ENCODE assay signal across 7 mouse cellular contexts in genomic region chr17:26345436-26345835, GRCm38 (mm10).
DNase-seq lines count a peak whose midpoint lies in the region; TF ChIP-seq lines count a peak whose summit lies in the region.
"Not testable (repeated sequence)": the region's sequence is repeated elsewhere in the genome, so short reads cannot be mapped to it uniquely, and the experiment has no call there.

No protein-coding gene starts in this region.

- not testable (repeated sequence) for H3K4me3 ChIP-seq in kidney, adult 2 months (ENCODE audit: insufficient read depth, low read depth, low read length); liver, adult 2 months (ENCODE audit: insufficient read depth, low read depth, low read length)

- H3K27me3 ChIP-seq in kidney, adult 2 months (replicated peaks; ENCODE audit: control insufficient read depth, insufficient read depth, low read length); liver, adult 2 months (ENCODE audit: control insufficient read depth, insufficient read depth, low read length): not testable (repeated sequence)

- not testable (repeated sequence) for H3K36me3 ChIP-seq in kidney, adult 2 months (ENCODE audit: control insufficient read depth, insufficient read depth, low read length); liver, adult 2 months (ENCODE audit: control insufficient read depth, insufficient read depth, low read length)

- not testable (repeated sequence) for H3K27ac ChIP-seq in kidney, adult 2 months (ENCODE audit: insufficient read depth, low read depth, low read length); liver, adult 2 months (replicated peaks; ENCODE audit: insufficient read depth, low read depth, low read length)

- TF ChIP-seq POLR2A in kidney, adult 2 months (IDR thresholded peaks at IDR 0.05; ENCODE audit: low read depth, low read length); liver, adult 2 months (IDR thresholded peaks at IDR 0.05; ENCODE audit: extremely low read depth, insufficient read depth, low read length): not testable (repeated sequence)

- not testable (repeated sequence) for H3K79me2 ChIP-seq in liver, adult 2 months (ENCODE audit: control insufficient read depth, insufficient read depth, low read length)

- 20% methylated on average over 7 of the region's 7 CpGs for WGBS in kidney, adult 2 months
- 61% methylated on average over 7 of the region's 7 CpGs for WGBS in liver, adult 2 months

- TF ChIP-seq CTCF in kidney, adult 2 months (conservative IDR thresholded peaks at IDR 0.05; ENCODE audit: insufficient read depth, insufficient read length, low read depth, low read length); liver, adult 2 months (IDR thresholded peaks at IDR 0.05; ENCODE audit: low read depth, low read length): not testable (repeated sequence)

- not testable (repeated sequence) for H3K4me1 ChIP-seq in kidney, adult 2 months (ENCODE audit: control insufficient read depth, insufficient read depth, low read length); liver, adult 2 months (ENCODE audit: control insufficient read depth, insufficient read depth, low read length)

- DNase-seq in kidney, adult 2 months = peak; percentile 77
- DNase-seq in kidney, adult 8-10 months = peak; percentile 50 to 55
- peak; percentile 78 for DNase-seq in kidney, adult 9 months
- peak; percentile 26 for DNase-seq in kidney, postnatal 10 days
- peak; percentile 47 for DNase-seq in kidney, postnatal 14 days
- DNase-seq in kidney, postnatal 36 days = peak; percentile 55 to 70
- peak; percentile 7 for DNase-seq in liver, adult 2 months (ENCODE audit: extremely low read depth, low read depth, low spot score)

- not testable (repeated sequence) for H3K9ac ChIP-seq in liver, adult 2 months (ENCODE audit: low read depth, low read length)

Comparison
In these comparisons a context has a peak if more than half of its experiments do, and no peak if none do; other contexts are left out.
1. DNase-seq: peak in every context shown above with its lines; median percentile 78 in kidney, adult 9 months; 77 in kidney, adult 2 months; 62 in kidney, postnatal 36 days; 52 in kidney, adult 8-10 months; 47 in kidney, postnatal 14 days; 26 in kidney, postnatal 10 days; 7 in liver, adult 2 months.